Mouse (Mus musculus) liver, postnatal 0 days (tissue): Measurements from ENCODE around the gene Bbx.

ENCODE experiments used
- CTCF ChIP-seq: sonication (generic); IDR thresholded peaks from 2 replicates; pipeline ENCODE4 v1.5.1; 2016; ENCODE audit warnings: antibody characterized with exemption, low read depth
- EP300 ChIP-seq: IDR thresholded peaks from 2 replicates; pipeline ENCODE4 v1.6.1; 2016; ENCODE audit warnings: antibody characterized with exemption, low read depth, mild to moderate bottlenecking

GRCm38 (mm10) chr16:50366556-50366955, 65.6 kb downstream of the Bbx start:
- TF ChIP-seq CTCF (no peak), EP300 (no peak)
